Mouse (Mus musculus): ENCODE measurements at regions not wholly inside any gene's neighbourhood (a gene's known extent, or its start where the extent isn't known, plus 50 kb on each side); places are given as distances from the start of the nearest gene placed in this dataset.

GRCm38 (mm10) chr9:41844616-41845015 is 279.5 kb downstream of the Sorl1 start:
- ATAC-seq (replicated peaks; ENCODE audit: insufficient number of reproducible peaks, low FRiP score, low TSS enrichment, poor library complexity, severe bottlenecking), result no peak

- ATAC-seq (replicated peaks; ENCODE audit: insufficient number of reproducible peaks, low FRiP score, low TSS enrichment, poor library complexity, severe bottlenecking), result no peak
Observed at GRCm38 (mm10) chr9:41834487-41835404, 289.4 kb downstream of the Sorl1 start.

GRCm38 (mm10) chr9:41833408-41833807 is 290.7 kb downstream of the Sorl1 start:
- ATAC-seq (replicated peaks; ENCODE audit: insufficient number of reproducible peaks, low FRiP score, low TSS enrichment, poor library complexity, severe bottlenecking), result no peak

GRCm38 (mm10) chr9:41827356-41827755 is 296.7 kb downstream of the Sorl1 start:
- no peak for ATAC-seq (replicated peaks; ENCODE audit: insufficient number of reproducible peaks, low FRiP score, low TSS enrichment, poor library complexity, severe bottlenecking)

GRCm38 (mm10) chr9:41821401-41821800 is 302.7 kb downstream of the Sorl1 start:
- no peak for ATAC-seq (replicated peaks; ENCODE audit: insufficient number of reproducible peaks, low FRiP score, low TSS enrichment, poor library complexity, severe bottlenecking)

GRCm38 (mm10) chr9:41817740-41818461 is 306.2 kb downstream of the Sorl1 start:
- ATAC-seq (replicated peaks; ENCODE audit: insufficient number of reproducible peaks, low FRiP score, low TSS enrichment, poor library complexity, severe bottlenecking), result no peak

GRCm38 (mm10) chr9:41815921-41816320 is 308.2 kb downstream of the Sorl1 start:
- no peak for ATAC-seq (replicated peaks; ENCODE audit: insufficient number of reproducible peaks, low FRiP score, low TSS enrichment, poor library complexity, severe bottlenecking)

- no peak for ATAC-seq (replicated peaks; ENCODE audit: insufficient number of reproducible peaks, low FRiP score, low TSS enrichment, poor library complexity, severe bottlenecking)
Observed at GRCm38 (mm10) chr9:41809291-41809690, 314.8 kb downstream of the Sorl1 start.

- ATAC-seq (replicated peaks; ENCODE audit: insufficient number of reproducible peaks, low FRiP score, low TSS enrichment, poor library complexity, severe bottlenecking), result no peak
Observed at GRCm38 (mm10) chr9:41808791-41809190, 315.3 kb downstream of the Sorl1 start.

- no peak for ATAC-seq (replicated peaks; ENCODE audit: insufficient number of reproducible peaks, low FRiP score, low TSS enrichment, poor library complexity, severe bottlenecking)
Observed at GRCm38 (mm10) chr9:41806289-41806621, 317.8 kb downstream of the Sorl1 start.

- no peak for ATAC-seq (replicated peaks; ENCODE audit: insufficient number of reproducible peaks, low FRiP score, low TSS enrichment, poor library complexity, severe bottlenecking)
Observed at GRCm38 (mm10) chr9:41805491-41806288, 318.4 kb downstream of the Sorl1 start.

GRCm38 (mm10) chr9:41804711-41805331 is 319.3 kb downstream of the Sorl1 start:
- ATAC-seq (replicated peaks; ENCODE audit: insufficient number of reproducible peaks, low FRiP score, low TSS enrichment, poor library complexity, severe bottlenecking), result no peak

GRCm38 (mm10) chr9:41803680-41804460 is 320.2 kb downstream of the Sorl1 start:
- no peak for ATAC-seq (replicated peaks; ENCODE audit: insufficient number of reproducible peaks, low FRiP score, low TSS enrichment, poor library complexity, severe bottlenecking)

GRCm38 (mm10) chr9:41801376-41801775 is 322.7 kb downstream of the Sorl1 start:
- ATAC-seq (replicated peaks; ENCODE audit: insufficient number of reproducible peaks, low FRiP score, low TSS enrichment, poor library complexity, severe bottlenecking), result no peak

GRCm38 (mm10) chr9:41792830-41793213 is 331.3 kb downstream of the Sorl1 start:
- no peak for ATAC-seq (replicated peaks; ENCODE audit: insufficient number of reproducible peaks, low FRiP score, low TSS enrichment, poor library complexity, severe bottlenecking)

GRCm38 (mm10) chr9:41792173-41792829 is 331.8 kb downstream of the Sorl1 start:
- ATAC-seq (replicated peaks; ENCODE audit: insufficient number of reproducible peaks, low FRiP score, low TSS enrichment, poor library complexity, severe bottlenecking), result no peak

GRCm38 (mm10) chr9:41791501-41792172 is 332.5 kb downstream of the Sorl1 start:
- ATAC-seq (replicated peaks; ENCODE audit: insufficient number of reproducible peaks, low FRiP score, low TSS enrichment, poor library complexity, severe bottlenecking), result no peak
